Mouse (Mus musculus): ENCODE data around the gene Ctdsp2. TPM values are rescaled to one million over a fixed set of nuclear protein-coding genes. Genes with fewer than 3 reads are reported as not detected.

The Ctdsp2 gene
- 107 TPM for polyA plus RNA-seq (2014; fragmentation: Illumina TruSeq; extraction: RNeasy Lipid Tissue Mini Kit (QIAGEN cat#74804); ENCODE audit: low read depth, low replicate concordance)

GRCm38 (mm10) chr10:126978277-126978994 lies at the start of gene Ctdsp2:
Gene Ctdsp2 (plus strand): TSS chr10:126978717.

GRCm38 (mm10) chr10:127000529-127000928 lies 22.0 kb downstream of the Ctdsp2 start, which contains the start of gene Avil:
Gene Avil (plus strand): TSS chr10:127000709.

GRCm38 (mm10) chr10:127030336-127031296 lies 52.1 kb downstream of the Ctdsp2 start, which contains the start of gene Tsfm:
Gene Tsfm (minus strand): TSS chr10:127030840.

GRCm38 (mm10) chr10:127041274-127041766 lies 62.8 kb downstream of the Ctdsp2 start, which contains the start of the genes Mettl1 and Eef1akmt3:
Gene Mettl1 (plus strand): TSS chr10:127041414.
Gene Eef1akmt3 (minus strand): TSS chr10:127041513.

GRCm38 (mm10) chr10:127047954-127048353 lies 69.4 kb downstream of the Ctdsp2 start, which contains the start of gene Cyp27b1:
Gene Cyp27b1 (plus strand): TSS chr10:127048250.

Other genes starting within 250 kb of the Ctdsp2 start
- gene Atp23, start 77.4 kb upstream of the Ctdsp2 start, polyA plus RNA-seq (2014; fragmentation: Illumina TruSeq; extraction: RNeasy Lipid Tissue Mini Kit (QIAGEN cat#74804); ENCODE audit: low read depth, low replicate concordance): 6.1 TPM
- gene Avil, start 22.0 kb downstream of the Ctdsp2 start, polyA plus RNA-seq (2014; fragmentation: Illumina TruSeq; extraction: RNeasy Lipid Tissue Mini Kit (QIAGEN cat#74804); ENCODE audit: low read depth, low replicate concordance): 0.19 TPM
- 25.2 TPM for gene Tsfm, start 52.1 kb downstream of the Ctdsp2 start, polyA plus RNA-seq (2014; fragmentation: Illumina TruSeq; extraction: RNeasy Lipid Tissue Mini Kit (QIAGEN cat#74804); ENCODE audit: low read depth, low replicate concordance)
- 26.8 TPM for gene Mettl1, start 62.7 kb downstream of the Ctdsp2 start, polyA plus RNA-seq (2014; fragmentation: Illumina TruSeq; extraction: RNeasy Lipid Tissue Mini Kit (QIAGEN cat#74804); ENCODE audit: low read depth, low replicate concordance)
- 0.53 TPM for gene Eef1akmt3, start 62.8 kb downstream of the Ctdsp2 start, polyA plus RNA-seq (2014; fragmentation: Illumina TruSeq; extraction: RNeasy Lipid Tissue Mini Kit (QIAGEN cat#74804); ENCODE audit: low read depth, low replicate concordance)
- gene Cyp27b1, start 69.5 kb downstream of the Ctdsp2 start, polyA plus RNA-seq (2014; fragmentation: Illumina TruSeq; extraction: RNeasy Lipid Tissue Mini Kit (QIAGEN cat#74804); ENCODE audit: low read depth, low replicate concordance): 0.27 TPM
- 6.8 TPM for gene March9, start 81.5 kb downstream of the Ctdsp2 start, polyA plus RNA-seq (2014; fragmentation: Illumina TruSeq; extraction: RNeasy Lipid Tissue Mini Kit (QIAGEN cat#74804); ENCODE audit: low read depth, low replicate concordance)
- gene Cdk4, start 84.8 kb downstream of the Ctdsp2 start, polyA plus RNA-seq (2014; fragmentation: Illumina TruSeq; extraction: RNeasy Lipid Tissue Mini Kit (QIAGEN cat#74804); ENCODE audit: low read depth, low replicate concordance): 186 TPM
- gene Tspan31, start 91.5 kb downstream of the Ctdsp2 start, polyA plus RNA-seq (2014; fragmentation: Illumina TruSeq; extraction: RNeasy Lipid Tissue Mini Kit (QIAGEN cat#74804); ENCODE audit: low read depth, low replicate concordance): 87.3 TPM
- 3.9 TPM for gene Agap2, start 96.6 kb downstream of the Ctdsp2 start, polyA plus RNA-seq (2014; fragmentation: Illumina TruSeq; extraction: RNeasy Lipid Tissue Mini Kit (QIAGEN cat#74804); ENCODE audit: low read depth, low replicate concordance)
- gene Os9, start 142.4 kb downstream of the Ctdsp2 start, polyA plus RNA-seq (2014; fragmentation: Illumina TruSeq; extraction: RNeasy Lipid Tissue Mini Kit (QIAGEN cat#74804); ENCODE audit: low read depth, low replicate concordance): 160 TPM
- 73.3 TPM for gene B4galnt1, start 186.5 kb downstream of the Ctdsp2 start, polyA plus RNA-seq (2014; fragmentation: Illumina TruSeq; extraction: RNeasy Lipid Tissue Mini Kit (QIAGEN cat#74804); ENCODE audit: low read depth, low replicate concordance)
- 1.5 TPM for gene Slc26a10, start 201.9 kb downstream of the Ctdsp2 start, polyA plus RNA-seq (2014; fragmentation: Illumina TruSeq; extraction: RNeasy Lipid Tissue Mini Kit (QIAGEN cat#74804); ENCODE audit: low read depth, low replicate concordance)
- 29.2 TPM for gene Arhgef25, start 211.4 kb downstream of the Ctdsp2 start, polyA plus RNA-seq (2014; fragmentation: Illumina TruSeq; extraction: RNeasy Lipid Tissue Mini Kit (QIAGEN cat#74804); ENCODE audit: low read depth, low replicate concordance)
- gene Dtx3, start 217.0 kb downstream of the Ctdsp2 start, polyA plus RNA-seq (2014; fragmentation: Illumina TruSeq; extraction: RNeasy Lipid Tissue Mini Kit (QIAGEN cat#74804); ENCODE audit: low read depth, low replicate concordance): 73.3 TPM
- 87.8 TPM for gene Pip4k2c, start 232.9 kb downstream of the Ctdsp2 start, polyA plus RNA-seq (2014; fragmentation: Illumina TruSeq; extraction: RNeasy Lipid Tissue Mini Kit (QIAGEN cat#74804); ENCODE audit: low read depth, low replicate concordance)

All from adipose tissue, adult 10 weeks (tissue).